Mouse (Mus musculus) midbrain, embryonic 11.5 days (tissue): Measurements from ENCODE around the gene Mllt1. TPM values are rescaled to one million over a fixed set of nuclear protein-coding genes. Genes with fewer than 3 reads are reported as not detected.

ENCODE experiments used
- ATAC-seq: fragments of 200-750 bp; cut with Nextera tagmentation; 2 replicates; pipeline ENCODE4 v1.8.0; 2017; ENCODE audit warnings: moderate TSS enrichment, moderate library complexity; ENCODE audit not compliant: low FRiP score
- DNase-seq: peaks from one replicate; pipeline ENCODE4 v3.0.0; 2015; ENCODE audit warnings: low spot score; ENCODE audit errors: missing footprints
- H3K27ac ChIP-seq: fragments of 300-500 bp; sonication (generic); 2 replicates; pipeline ENCODE4 v1.5.1; 2014; ENCODE audit warnings: low read depth, low read length
- H3K27me3 ChIP-seq: fragments of 300-500 bp; sonication (generic); 2 replicates; pipeline ENCODE4 v1.6.1; 2014; ENCODE audit warnings: mild to moderate bottlenecking, low read length, moderate library complexity, mixed read lengths; ENCODE audit not compliant: control insufficient read depth, insufficient read depth
- H3K36me3 ChIP-seq: fragments of 300-500 bp; sonication (generic); 2 replicates; pipeline ENCODE4 v1.6.1; 2014; ENCODE audit warnings: mild to moderate bottlenecking, low read length, moderate library complexity, mixed read lengths; ENCODE audit not compliant: control insufficient read depth, insufficient read depth
- H3K4me1 ChIP-seq: fragments of 300-500 bp; sonication (generic); 2 replicates; pipeline ENCODE4 v1.6.1; 2014; ENCODE audit warnings: low read length; ENCODE audit not compliant: control insufficient read depth, insufficient read depth
- H3K4me2 ChIP-seq: fragments of 300-500 bp; sonication (generic); 2 replicates; pipeline ENCODE4 v1.6.1; 2014; ENCODE audit warnings: mild to moderate bottlenecking, moderate library complexity
- H3K4me3 ChIP-seq: fragments of 300-500 bp; sonication (generic); 2 replicates; pipeline ENCODE4 v1.5.1; 2014; ENCODE audit warnings: low read depth, low read length
- H3K9ac ChIP-seq: fragments of 300-500 bp; sonication (generic); 2 replicates; pipeline ENCODE4 v1.6.1; 2014; ENCODE audit warnings: low read length
- H3K9me3 ChIP-seq: fragments of 300-500 bp; sonication (generic); 2 replicates; pipeline ENCODE4 v1.6.1; 2016; ENCODE audit warnings: low read length; ENCODE audit not compliant: control insufficient read depth
- WGBS: fragments of 180-500 bp; shearing (Covaris S2); extraction: QIAGEN DNeasy Blood & Tissue Kit; methylation state at CpG from one replicate; pipeline ENCODE4 v1.1.7; 2014; 5-methylcytosine and 5-hydroxymethylcytosine counted together
- polyA plus RNA-seq: library from polyadenylated mRNA; unstranded; fragments of >200 nt; fragmentation: Nextera tagmentation; extraction: Ambion mirVana; gene quantifications from 2 replicates; pipeline ENCODE4 v1.2.1, GENCODE M21; 2014

The Mllt1 gene
- polyA plus RNA-seq, 1 experiment from 2014 or later = 29.0 TPM

- no peaks in the 10 kb centered on the region for H3K4me1 ChIP-seq
- ATAC-seq (no peak), DNase-seq (no peak)
- H3K36me3 ChIP-seq = no peaks in the 10 kb centered on the region
- H3K27ac ChIP-seq = no peak overlapping the region
- 78% methylated on average over 7 of the region's 7 CpGs for WGBS
- H3K4me2 ChIP-seq = no peak overlapping the region
- H3K4me3 ChIP-seq = no peak overlapping the region
- H3K9me3 ChIP-seq = peaks cover 6% of the 10 kb centered on the region; the same call in 1 of the 2 replicates
- no peak overlapping the region for H3K9ac ChIP-seq
- no peaks in the 10 kb centered on the region for H3K27me3 ChIP-seq
Observed at GRCm38 (mm10) chr17:56866071-56866470, 69.1 kb downstream of the Mllt1 start.

GRCm38 (mm10) chr17:56861197-56861596 is 74.0 kb downstream of the Mllt1 start:
- no peak for ATAC-seq
- Histone ChIP-seq H3K27ac (no peak overlapping the region), H3K4me3 (no peak overlapping the region), H3K4me2 (no peak overlapping the region), H3K9me3 (no peaks in the 10 kb centered on the region), H3K4me1 (no peaks in the 10 kb centered on the region), H3K27me3 (no peaks in the 10 kb centered on the region), H3K36me3 (no peaks in the 10 kb centered on the region), H3K9ac (no peak overlapping the region)
- DNase-seq = no peak
- 62% methylated on average over 3 of the region's 3 CpGs for WGBS

- no peaks in the 10 kb centered on the region for H3K4me1 ChIP-seq
- no peaks in the 10 kb centered on the region for H3K27me3 ChIP-seq
- no peak overlapping the region for H3K4me3 ChIP-seq
- no peak for ATAC-seq
- no peak overlapping the region for H3K27ac ChIP-seq
- H3K9ac ChIP-seq = no peak overlapping the region
- H3K36me3 ChIP-seq = no peaks in the 10 kb centered on the region
- DNase-seq = no peak
- H3K4me2 ChIP-seq = no peak overlapping the region
- H3K9me3 ChIP-seq = no peaks in the 10 kb centered on the region
- WGBS = 72% methylated on average over 7 of the region's 7 CpGs
Observed at GRCm38 (mm10) chr17:56858922-56859321, 76.3 kb downstream of the Mllt1 start.

GRCm38 (mm10) chr17:56858216-56858615 is 77.0 kb downstream of the Mllt1 start:
- H3K4me2 ChIP-seq = no peak overlapping the region
- DNase-seq (peak; percentile 96), ATAC-seq (no peak)
- H3K4me3 ChIP-seq = no peak overlapping the region
- H3K4me1 ChIP-seq = no peaks in the 10 kb centered on the region
- H3K27me3 ChIP-seq = no peaks in the 10 kb centered on the region
- no peaks in the 10 kb centered on the region for H3K36me3 ChIP-seq
- WGBS = 58% methylated on average over 4 of the region's 4 CpGs
- H3K27ac ChIP-seq = no peak overlapping the region
- H3K9ac ChIP-seq = no peak overlapping the region
- H3K9me3 ChIP-seq = no peaks in the 10 kb centered on the region

- Histone ChIP-seq H3K36me3 (no peaks in the 10 kb centered on the region), H3K27me3 (no peaks in the 10 kb centered on the region), H3K4me2 (no peak overlapping the region), H3K9ac (no peak overlapping the region), H3K27ac (no peak overlapping the region), H3K9me3 (no peaks in the 10 kb centered on the region), H3K4me1 (no peaks in the 10 kb centered on the region), H3K4me3 (no peak overlapping the region)
- DNase-seq = no peak
- 81% methylated on average over 3 of the region's 3 CpGs for WGBS
- ATAC-seq = no peak
Observed at GRCm38 (mm10) chr17:56855421-56855820, 79.8 kb downstream of the Mllt1 start.

- no peak for DNase-seq
- H3K27ac ChIP-seq = no peak overlapping the region
- H3K36me3 ChIP-seq = no peaks in the 10 kb centered on the region
- 86% methylated on average over 3 of the region's 3 CpGs for WGBS
- no peaks in the 10 kb centered on the region for H3K9me3 ChIP-seq
- ATAC-seq = no peak
- no peaks in the 10 kb centered on the region for H3K4me1 ChIP-seq
- H3K9ac ChIP-seq = no peak overlapping the region
- no peaks in the 10 kb centered on the region for H3K27me3 ChIP-seq
- no peak overlapping the region for H3K4me2 ChIP-seq
- no peak overlapping the region for H3K4me3 ChIP-seq
Observed at GRCm38 (mm10) chr17:56851167-56851566, 84.0 kb downstream of the Mllt1 start.

GRCm38 (mm10) chr17:56849710-56850109 is 85.5 kb downstream of the Mllt1 start:
- Histone ChIP-seq H3K4me1 (no peaks in the 10 kb centered on the region), H3K9me3 (no peaks in the 10 kb centered on the region), H3K4me3 (no peak overlapping the region), H3K36me3 (no peaks in the 10 kb centered on the region), H3K27me3 (no peaks in the 10 kb centered on the region), H3K4me2 (no peak overlapping the region), H3K27ac (no peak overlapping the region), H3K9ac (no peak overlapping the region)
- WGBS = 82% methylated on average over 13 of the region's 13 CpGs
- DNase-seq = no peak
- ATAC-seq = no peak

- Histone ChIP-seq H3K4me1 (no peaks in the 10 kb centered on the region), H3K36me3 (no peaks in the 10 kb centered on the region), H3K27me3 (no peaks in the 10 kb centered on the region), H3K4me2 (no peak overlapping the region), H3K9ac (no peak overlapping the region), H3K27ac (no peak overlapping the region), H3K4me3 (no peak overlapping the region), H3K9me3 (no peaks in the 10 kb centered on the region)
- WGBS = 84% methylated on average over 5 of the region's 5 CpGs
- DNase-seq (no peak), ATAC-seq (no peak)
Observed at GRCm38 (mm10) chr17:56848785-56849184, 86.4 kb downstream of the Mllt1 start.

GRCm38 (mm10) chr17:56843678-56844077 is 91.5 kb downstream of the Mllt1 start:
- Histone ChIP-seq H3K9me3 (no peaks in the 10 kb centered on the region), H3K9ac (no peak overlapping the region), H3K4me1 (no peaks in the 10 kb centered on the region), H3K27ac (no peak overlapping the region), H3K36me3 (no peaks in the 10 kb centered on the region), H3K27me3 (no peaks in the 10 kb centered on the region), H3K4me2 (no peak overlapping the region), H3K4me3 (no peak overlapping the region)
- WGBS = 85% methylated on average over 5 of the region's 5 CpGs
- DNase-seq (no peak), ATAC-seq (no peak)
